Mouse (Mus musculus): ENCODE measurements around the gene Rnf126.

Gene Rnf126

DNA sequence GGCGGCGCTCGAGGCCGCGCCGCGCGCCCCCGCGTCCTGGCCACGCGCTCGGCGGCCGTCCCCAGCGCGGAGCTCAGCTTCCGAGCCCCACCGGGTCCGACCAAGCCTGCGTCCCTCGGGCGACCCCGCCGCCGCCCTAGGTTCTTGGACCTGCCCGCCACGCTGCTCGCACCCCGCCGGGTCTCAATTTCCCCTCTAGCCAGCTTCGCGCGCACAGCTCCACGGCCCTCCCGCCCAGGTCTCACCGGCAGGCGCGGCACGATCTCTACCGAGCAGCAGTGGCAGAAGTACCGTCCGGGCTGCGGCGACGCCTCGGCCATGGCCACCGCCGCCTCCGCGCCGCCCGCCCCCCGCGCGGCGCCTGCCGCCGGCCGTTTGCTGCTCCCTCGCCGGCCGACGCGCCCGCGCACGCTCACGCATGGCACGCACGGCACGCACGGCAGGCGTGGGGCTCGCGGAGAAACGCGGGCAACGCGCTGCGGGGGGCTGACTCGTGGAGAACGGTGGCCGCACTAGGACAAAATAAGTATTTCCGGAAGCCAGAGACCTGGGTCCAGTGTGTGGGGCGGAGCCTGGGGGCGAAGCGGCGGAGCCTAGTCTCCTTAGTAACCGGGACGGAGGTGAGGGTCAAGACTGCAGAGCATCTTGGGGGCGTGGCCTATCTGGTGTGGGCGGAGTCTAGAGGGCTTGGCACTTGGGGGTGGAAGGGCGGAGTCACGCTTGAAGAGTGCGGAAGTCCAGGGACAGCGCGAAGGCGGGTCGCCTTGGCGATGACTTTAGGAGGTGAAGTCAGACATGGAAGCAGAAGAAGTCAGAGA is at the start of gene Rnf126:
Rnf126 (minus strand) TSS at position 445 of the 818 bp plus-strand sequence.
- DNase-seq (ENCODE audit: low spot score): peak; percentile 99

DNA sequence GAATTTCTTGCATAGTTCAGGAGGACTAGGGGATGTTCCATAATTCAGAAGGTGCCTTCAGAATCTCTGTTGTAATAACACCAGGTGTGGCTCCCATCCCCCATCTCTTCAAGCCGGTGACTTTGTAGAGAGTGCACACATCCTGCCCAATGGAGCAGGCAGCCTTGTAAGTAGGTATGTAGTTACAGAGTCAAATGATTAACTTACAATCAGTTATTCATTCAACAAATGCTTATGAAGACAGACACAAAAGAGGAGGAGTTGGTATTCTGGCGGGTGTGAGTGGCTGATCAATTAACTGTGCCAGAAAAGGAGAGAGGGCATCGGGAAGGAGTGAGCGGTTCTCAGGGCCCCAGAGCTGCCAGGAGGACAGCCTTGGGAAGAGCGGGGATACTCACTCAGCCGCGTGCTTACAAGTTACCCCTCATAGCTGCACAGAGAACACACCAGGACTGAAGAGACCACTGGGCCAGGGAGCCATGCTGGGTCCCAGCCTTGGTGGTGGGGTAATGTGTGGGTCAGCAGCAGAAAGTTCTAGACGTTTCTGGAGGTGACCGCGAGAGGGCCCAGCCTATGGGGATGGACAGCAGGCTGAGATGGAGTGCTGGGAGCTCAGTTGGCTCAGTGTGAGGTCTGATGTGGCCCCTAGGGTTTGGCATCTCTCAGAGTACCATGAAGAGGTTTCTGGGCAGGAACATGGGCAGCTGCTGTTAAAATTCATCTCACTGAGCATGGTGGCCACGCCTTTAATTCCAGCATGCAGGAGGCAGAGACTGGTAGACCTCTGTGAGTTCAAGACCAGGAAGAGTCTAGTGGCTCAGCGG is 49.1 kb upstream of the Rnf126 start:
- no peak for DNase-seq (ENCODE audit: low spot score)

DNA sequence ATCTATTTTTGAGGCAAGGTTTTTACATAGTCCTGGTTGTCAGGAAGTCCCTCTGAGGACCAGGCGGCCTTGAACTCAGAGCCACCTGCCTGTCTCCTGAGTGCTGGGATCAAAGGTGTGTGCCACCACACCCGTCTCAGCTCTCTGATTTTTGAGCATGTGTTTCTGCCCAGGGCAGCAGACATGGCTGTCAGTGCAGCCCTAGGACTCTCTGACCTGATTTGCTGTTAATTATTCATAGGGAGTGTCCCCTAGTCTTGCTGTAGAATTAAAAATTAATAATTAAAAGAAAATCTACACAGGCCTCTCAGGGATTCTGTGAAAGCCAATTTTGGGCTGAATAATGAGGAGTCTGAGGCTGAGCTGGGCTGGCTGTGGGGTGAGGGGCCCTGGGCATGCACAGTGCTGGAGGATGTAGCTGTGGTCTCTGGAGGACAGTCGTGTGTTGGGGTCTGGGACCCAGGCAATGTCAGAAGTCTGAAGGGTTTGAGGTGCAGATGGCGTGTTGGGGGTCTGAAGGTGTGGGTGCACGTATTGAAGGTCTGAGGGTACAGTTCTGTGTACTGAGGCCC is 47.6 kb upstream of the Rnf126 start:
- no peak for DNase-seq (ENCODE audit: low spot score)

DNA sequence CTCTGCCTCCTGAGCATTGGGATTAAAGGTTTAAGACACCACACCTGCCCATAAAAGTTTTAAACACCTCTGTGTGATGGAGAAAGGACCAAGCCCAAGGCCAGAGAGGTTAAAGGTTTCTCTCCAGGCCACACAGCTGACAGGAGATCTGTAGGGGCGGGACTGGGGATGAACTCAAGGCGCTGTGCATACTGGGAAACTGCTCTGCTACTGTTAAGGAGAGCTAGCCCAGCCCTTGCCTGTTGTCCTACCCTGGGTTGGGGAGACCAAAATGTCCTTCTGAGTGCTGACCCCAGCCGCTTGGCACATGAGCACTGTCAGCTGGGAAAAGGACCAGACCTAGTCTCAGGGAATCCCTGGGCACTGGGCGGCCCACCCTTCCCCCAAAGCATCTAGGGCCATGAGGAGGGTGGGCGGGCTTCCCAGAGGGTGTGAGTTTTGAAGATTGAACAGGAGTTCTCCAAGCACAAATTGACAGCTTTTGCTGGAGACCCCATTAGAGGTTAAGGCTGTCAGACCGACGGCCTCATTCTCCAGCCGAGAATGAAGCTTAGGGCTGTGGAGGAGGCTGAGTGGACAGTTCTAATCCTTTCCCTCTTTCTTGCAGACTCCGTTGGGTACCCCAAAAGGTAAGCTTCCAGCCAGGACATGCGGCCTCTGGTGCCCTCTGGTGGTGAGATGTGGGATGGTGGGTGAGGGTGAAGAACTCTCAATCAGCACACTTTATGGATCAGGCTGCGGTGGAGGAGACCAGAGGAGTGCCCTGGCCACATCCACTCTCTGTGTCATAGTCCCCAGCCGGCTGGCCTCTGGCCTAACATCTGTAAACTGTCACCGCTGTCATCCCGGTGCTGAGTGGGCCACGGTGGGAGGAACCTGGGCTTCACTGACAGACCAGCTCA is 45.2 kb upstream of the Rnf126 start:
- peak; percentile 92 for DNase-seq (ENCODE audit: low spot score)

DNA sequence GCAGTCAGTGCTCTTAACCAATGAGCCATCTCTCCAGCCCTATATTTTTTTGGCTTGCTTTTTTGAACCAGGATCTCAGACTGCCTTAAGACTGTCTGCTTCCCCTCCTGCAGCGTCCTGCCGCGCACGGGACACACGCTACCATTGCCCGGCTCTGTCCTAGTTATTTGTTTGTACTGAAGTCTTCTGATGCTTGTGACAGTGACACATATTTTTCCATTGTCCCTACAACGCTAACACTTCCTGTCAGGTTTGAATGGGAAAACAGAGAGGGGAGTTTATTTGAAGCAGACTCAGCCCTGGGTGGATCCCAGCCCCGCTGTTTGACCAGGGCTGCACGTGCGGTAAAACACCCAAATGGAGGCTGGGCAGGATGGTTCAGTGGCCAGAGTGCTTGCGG is 42.0 kb upstream of the Rnf126 start:
- no peak for DNase-seq (ENCODE audit: low spot score)

DNA sequence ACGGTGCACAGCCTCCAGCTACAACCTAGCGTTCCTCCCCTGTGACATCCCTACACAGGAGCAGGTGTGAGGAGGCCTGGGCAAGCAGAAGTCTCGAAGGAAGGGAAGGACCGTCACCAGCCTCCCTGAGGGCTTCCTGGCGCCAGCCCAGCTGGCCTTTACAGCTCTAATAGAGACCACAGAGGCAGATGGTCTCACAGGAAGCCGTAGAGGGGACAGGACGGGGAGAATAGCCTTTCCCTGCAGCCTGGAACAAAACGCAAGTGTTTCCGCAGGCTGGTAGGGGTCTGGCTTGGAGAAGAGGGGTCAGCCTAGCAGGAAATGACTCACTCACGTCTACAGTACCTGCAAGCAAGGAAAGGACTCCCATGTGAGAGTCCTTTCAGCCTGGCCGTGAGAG is 41.1 kb upstream of the Rnf126 start:
- no peak for DNase-seq (ENCODE audit: low spot score)

DNA sequence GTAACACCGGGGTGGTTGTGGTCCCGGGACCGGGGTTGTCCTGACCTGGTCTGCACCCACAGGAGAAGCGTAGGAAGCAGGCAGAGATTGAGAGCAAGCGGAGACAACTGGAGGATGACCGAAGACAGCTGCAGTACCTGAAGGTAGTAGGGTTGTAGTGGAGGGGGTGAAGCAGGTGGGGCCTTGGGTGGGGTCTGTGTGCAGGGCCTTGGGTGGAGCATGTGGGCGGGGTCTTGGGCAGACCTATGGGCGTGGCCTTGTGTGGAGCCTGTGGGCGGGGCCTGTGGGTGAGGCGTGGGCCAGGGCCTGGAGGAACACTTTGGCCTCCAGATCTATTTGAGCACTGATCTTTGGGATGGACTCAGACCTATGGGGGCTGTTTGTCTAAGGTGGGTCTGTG is 40.2 kb upstream of the Rnf126 start:
- no peak for DNase-seq (ENCODE audit: low spot score)

DNA sequence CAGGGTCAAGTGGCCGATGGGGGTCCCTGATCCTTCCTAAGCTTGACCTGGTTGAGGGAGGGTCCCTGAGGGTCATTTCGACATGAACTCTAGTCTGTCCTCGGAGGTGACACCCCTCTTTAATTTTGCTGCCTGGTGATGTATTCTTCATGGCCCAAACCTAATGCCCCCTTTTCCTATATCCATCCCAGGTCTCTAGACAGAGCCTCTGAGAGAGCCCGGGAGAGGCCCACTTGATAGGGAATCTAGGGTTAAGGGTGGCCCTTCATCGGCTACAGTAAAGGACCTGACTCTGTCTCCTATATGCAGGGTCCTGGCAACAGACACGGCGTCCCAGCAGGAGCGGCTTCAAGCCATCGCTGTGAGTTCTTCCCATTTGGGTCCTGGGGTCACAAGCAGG is 39.6 kb upstream of the Rnf126 start:
- no peak for DNase-seq (ENCODE audit: low spot score)

DNA sequence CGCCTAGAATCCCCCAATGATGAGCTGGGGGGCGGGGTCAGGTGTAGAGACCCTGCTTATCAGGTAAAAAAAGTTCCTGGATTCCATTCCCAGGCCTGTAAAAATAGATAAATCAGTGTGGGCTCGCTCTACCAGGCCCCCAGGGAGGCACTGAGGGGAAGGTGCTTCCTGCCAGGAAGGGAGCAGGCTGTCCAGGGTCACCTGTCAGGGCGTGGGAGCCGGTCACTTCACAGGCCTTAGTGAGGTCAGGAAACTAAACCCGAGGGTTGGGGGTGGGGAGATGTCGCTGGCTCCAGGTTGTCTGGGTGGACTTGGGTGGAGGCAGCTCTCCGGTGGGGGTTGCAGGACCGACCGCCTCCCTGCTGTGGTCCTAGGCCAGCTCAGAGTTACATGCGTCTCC is 38.9 kb upstream of the Rnf126 start:
- no peak for DNase-seq (ENCODE audit: low spot score)

DNA sequence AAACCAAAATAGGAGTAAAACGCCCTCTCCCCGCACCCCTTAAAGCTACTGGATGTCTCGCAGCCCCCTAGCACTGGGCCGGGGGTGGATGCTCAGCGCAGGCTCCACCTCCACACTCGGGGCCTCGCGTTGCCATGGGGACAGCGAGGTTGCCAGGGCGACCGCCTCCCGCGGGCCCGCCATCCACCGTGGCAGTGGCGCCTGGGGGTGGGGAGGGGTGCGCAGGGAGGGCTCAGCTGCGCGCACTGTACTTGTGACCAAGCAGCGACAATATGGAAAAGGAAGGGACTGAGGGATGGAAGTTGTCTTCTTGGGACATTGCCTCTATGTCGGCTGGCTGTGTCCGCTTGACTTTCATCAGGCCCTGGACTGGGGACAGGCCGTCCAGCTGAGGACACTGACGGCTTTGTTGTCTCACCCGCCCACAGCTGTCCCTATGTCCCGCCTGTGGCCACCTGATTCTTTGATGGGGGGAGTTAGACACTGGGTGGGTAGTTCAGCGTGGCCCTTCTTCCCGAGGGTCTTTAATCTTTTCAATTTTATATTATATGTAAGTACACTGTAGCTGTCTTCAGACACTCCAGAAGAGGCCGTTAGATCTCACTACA is 37.1 kb upstream of the Rnf126 start:
- no peak for DNase-seq (ENCODE audit: low spot score)

DNA sequence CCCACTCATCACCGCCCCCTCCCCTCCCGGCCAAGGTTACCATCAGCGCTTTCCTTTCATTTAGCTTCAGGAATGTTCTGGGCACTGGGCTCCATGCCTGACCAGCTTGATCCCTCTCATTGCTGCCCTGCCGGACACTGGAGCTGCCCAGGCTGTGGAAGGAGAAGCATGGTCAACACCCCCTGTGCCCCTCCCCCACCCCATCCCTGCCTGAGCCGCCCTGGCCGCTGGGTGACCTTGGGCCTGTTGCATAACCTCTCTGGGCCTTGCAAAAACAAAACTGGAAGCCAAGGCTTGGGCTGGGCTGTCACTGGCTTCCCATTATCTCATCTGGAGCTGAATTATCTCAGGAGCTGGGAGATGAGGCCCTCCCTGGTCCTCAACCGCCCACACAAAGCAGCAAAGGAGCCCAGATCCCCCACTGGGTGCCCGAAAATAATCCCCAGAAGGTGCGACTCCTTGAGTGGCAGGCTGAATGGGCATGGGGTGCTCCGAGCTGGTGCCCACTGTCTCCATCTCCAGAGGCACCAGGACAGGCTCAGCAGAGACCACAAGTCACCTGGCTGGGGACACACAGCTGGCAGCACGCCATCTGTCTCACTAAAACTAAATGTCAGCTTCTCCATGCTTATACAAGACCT is 35.7 kb upstream of the Rnf126 start:
- no peak for DNase-seq (ENCODE audit: low spot score)

DNA sequence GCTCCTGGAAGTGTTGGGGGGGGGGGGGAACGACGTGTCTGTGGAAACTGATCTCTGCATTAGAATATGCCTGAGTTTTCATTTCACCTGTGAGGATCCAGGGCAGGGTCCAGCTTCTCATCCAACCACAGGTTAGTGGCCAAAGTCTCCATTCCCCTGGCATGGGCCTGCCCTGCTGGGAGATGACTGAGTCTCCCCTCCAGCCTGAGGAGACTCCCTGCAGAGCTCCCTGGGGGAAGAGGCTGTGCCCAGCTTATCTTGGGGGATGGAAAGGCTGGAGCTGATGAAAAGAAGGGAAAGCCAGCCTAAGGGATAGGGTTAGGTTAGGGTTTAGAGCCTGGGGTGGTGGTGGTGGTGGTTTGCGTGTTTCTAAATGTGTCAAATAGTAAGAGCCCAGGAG is 35.1 kb upstream of the Rnf126 start:
- no peak for DNase-seq (ENCODE audit: low spot score)

DNA sequence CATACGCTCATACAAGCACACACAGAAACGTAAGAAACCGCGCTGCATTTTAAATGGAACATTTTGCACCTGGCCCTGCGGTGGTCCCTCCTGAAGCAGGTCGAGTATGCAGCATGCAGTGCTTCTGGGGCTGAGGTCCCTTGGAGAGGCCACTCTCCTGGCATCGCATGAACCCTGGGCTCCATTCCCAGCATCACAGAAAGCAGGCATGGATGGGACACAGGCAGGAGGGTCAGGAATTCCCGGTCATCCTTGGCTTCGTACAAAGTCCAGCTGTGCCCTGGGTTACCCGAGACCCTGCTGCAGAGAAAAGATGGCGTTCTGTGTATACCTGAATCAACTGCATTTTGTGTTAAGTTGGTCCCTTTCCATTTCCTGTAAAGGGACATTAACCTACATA is 33.8 kb upstream of the Rnf126 start:
- no peak for DNase-seq (ENCODE audit: low spot score)

DNA sequence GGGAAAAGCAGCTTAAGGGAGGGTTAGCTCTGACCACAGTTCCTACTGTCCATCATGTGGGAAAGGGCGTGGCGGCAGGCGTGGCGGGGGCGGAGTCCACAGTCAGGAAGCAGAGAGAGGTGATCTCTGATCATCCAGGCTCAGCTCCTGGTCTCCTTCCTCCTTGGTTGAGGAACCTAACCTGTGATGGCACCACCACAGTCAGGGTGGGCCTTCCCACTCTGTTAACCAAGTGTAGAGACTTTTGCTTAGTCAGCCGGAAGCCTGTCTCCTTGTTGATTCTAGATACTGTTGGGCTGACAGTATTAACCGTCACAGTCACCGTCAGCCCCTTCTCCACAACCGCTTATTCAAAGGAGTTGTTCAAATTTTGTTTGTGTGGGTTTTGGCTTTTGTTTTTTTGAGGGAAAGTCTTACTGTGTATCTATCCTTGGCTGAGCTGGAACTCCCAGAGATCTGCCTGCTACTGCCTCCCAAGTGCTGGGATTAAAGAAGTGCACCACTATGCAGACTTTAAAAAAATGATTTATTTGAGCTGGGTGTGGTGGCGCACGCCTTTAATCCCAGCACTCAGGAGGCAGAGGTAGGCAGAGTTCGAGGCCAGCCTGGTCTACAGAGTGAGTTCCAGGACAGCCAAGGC is 31.7 kb upstream of the Rnf126 start:
- no peak for DNase-seq (ENCODE audit: low spot score)

DNA sequence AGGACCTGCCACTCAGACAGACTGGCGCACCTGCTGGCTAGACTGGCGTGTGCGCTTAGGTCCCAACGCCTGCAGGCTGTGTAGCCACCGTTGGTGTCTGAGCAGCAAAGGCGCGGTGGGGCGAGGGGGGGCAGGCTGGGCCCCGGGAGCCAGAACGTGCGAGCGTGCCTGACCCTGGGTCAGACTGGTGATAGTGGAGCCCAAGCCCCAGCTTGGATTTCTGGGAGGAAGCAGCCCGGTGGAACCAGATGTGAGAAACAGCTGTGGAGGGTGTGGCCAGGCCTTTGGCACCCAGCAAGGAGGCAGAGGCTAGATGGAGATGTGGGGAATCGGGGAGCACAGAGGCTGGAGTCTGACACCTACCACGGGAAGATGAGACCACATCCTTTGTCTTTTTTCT is 30.6 kb upstream of the Rnf126 start:
- DNase-seq (ENCODE audit: low spot score): no peak

DNA sequence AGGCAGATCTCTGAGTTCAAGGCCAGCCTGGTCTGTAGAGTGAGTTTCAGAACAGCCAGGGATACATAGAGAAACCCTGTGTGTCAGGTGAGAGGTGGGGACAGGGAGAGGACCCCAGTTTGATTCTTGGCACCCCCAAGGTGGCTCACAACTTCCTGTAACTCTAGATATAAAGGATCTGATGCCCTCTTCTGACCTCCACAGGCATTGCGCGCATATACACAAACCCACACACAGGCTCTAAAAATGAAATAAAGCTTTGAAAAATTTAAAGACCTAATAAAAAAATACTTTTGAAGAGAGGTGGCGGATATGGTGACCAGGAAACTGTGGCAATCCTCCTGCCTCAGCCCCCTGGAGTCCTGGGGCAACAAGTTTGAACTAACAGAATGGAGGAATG is 29.2 kb upstream of the Rnf126 start:
- DNase-seq (ENCODE audit: low spot score): no peak

DNA sequence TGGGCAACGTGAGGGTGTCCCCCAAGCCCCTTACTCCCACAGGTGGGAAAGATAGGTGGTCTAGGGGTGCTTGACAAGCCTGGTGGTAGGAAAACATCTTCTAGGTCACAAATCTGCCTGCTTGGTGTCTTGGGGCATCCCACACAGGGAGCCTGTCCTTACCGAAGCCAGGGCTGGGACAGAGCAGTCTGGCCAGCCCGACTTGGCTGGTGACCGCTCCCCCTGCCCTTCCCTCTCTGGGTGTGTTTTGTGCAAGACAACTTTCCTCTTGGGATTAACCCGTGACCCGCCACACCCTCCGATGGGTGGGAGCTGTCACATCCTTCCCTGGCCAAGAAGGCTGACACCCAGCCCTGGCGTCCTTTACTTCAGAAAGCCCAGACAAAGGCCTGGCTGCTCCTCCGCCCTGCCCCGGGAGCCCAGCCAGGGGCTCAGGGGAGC is 27.8 kb upstream of the Rnf126 start:
- peak; percentile 55 for DNase-seq (ENCODE audit: low spot score)

DNA sequence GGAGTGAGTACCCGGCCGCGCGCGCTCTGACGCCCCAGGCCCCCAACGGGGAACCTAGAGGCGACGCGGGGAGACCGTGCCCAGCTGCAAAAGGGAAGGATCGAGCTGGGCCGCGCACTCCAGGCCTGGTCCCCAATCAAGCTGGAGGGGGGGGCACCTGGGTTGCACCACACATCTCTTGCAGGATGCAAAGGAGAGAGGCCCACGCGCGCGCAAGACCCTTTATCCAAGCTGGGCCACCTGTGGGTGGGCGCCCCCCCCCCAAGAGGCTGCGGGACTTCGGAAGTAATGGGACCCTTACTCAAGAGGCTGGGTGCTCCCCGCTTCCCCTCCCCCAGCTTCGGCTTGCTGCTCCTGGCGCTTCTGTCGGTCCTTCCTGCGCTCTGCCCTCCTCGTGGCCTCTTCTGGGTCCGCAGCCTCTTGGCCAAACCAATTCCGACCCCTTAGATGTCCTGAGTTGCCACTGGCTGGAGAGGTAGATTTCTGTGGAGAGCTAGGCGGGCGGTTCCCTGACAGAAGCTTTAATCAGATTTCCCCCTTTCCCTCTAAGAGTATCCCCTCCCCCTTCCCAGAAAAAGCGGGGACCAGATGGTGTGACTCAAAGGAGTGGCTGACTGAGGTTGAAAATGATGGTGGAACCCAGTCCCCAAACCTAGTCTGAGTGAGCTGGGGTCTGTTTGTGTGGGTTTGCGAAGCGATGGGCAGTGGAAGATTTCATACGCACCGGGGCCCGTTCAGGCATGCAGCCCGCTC is 27.2 kb upstream of the Rnf126 start:
- no peak for DNase-seq (ENCODE audit: low spot score)

DNA sequence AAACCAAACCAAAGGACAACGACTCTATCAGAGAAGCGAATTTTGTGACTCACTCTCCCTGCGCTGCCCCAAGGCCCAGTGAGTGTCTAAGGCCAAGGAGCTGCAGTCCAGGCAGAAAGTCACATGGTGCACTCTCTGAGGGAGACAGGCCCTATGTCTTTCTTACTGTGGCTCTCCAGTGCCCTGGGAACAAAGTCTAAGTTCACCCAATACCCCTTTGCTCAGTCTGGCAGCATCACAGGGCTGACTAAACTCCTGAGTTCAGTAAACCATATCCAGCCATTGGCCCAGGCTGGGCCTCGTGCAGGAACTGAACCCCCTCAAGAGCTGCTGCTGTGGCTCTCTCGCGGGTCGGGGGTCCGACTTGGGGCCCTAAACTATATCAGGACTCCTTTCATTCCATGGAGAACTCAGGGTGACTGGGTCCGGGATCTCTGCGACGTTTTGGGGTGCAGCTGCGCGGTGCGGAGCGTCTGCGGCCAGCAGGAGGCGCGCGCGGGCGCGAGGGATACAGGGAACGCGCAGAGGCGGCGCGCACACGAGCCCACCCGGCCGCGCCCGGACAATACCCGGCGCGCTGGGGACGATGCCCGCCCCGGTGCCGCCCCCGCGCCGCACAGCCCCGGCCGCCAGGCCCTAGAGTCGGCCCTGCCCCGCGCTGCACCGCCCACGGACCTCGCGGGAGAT is 26.4 kb upstream of the Rnf126 start, which contains the start of gene Palm:
Palm (plus strand) TSS at position 522 of the 687 bp plus-strand sequence.
- peak; percentile 77 for DNase-seq (ENCODE audit: low spot score)
